Mouse (Mus musculus): ENCODE measurements around the gene Farp1.
A peak's percentile ranks its signal among the peaks of the same experiment; 100 is the strongest.

GRCm38 (mm10) chr14:121279106-121279505 lies 244.1 kb downstream of the Farp1 start:
- TF ChIP-seq CTCF (conservative IDR thresholded peaks at IDR 0.05; ENCODE audit: insufficient read depth, insufficient read length, low read depth, low read length) (peak; percentile 94), POLR2A (IDR thresholded peaks at IDR 0.05; ENCODE audit: low read depth, low read length) (no peak)
